Mouse (Mus musculus) right cerebral cortex, postnatal 10 days (tissue): ENCODE data around the gene Mad1l1.

Experiments
- DNase-seq, 2 experiments: peaks; one replicate each; pipeline ENCODE4 v3.0.0; 2021; ENCODE audit warnings: low spot score in 2 of 2

Mad1l1 gene

DNA sequence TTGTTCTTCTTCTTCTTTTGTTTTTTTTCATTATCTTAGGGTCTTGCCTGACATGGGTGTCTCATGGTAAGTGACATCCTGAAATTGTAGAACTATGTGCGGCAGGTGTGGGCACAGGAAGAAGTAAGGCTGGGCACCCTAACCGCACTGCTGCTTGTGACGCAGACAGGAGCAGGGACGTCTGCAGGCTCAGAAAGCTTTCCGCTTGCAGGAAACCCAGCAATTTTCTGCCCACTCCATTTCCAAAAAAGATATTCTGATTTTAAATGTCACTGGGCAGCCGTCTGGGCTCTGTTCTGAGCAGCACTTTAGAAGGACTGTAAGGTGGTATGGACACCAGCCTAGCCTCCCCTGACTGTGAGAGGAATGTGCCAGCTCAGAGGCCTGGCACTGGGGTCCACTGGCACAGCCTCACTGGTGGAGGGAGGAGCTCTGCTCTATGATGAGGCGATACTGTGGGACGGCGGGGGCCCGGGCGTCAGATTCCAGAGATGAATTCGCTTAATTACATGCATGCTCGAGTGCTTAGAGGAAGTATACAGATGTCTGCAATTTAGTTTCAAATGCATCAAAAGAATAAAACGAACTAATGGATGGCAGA is 219.8 kb downstream of the Mad1l1 start:
- DNase-seq: peak; percentile 49 to 60

GRCm38 (mm10) chr5:140098711-140099110 is 222.6 kb downstream of the Mad1l1 start:
- DNase-seq: no peak

DNA sequence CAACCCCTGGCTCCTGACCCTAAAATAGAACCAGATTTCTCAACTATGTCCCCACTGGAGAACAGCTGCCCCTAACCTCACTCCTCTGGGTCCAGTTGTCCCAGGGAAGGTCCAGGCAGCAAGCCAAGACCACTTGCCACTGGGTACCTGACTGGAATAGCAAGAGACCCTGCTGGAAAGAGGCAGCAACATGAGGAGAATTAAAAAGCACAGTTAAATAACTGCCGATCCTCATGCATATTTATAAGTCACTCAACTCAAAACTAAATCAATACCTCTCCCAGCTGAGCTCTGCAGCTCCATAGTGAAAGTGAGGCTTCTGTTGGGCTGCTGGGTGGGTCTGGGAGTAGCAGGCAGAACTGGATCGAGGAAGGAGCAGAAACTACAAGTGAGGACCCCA is 226.1 kb downstream of the Mad1l1 start:
- DNase-seq: peak; percentile 89 to 91

DNA sequence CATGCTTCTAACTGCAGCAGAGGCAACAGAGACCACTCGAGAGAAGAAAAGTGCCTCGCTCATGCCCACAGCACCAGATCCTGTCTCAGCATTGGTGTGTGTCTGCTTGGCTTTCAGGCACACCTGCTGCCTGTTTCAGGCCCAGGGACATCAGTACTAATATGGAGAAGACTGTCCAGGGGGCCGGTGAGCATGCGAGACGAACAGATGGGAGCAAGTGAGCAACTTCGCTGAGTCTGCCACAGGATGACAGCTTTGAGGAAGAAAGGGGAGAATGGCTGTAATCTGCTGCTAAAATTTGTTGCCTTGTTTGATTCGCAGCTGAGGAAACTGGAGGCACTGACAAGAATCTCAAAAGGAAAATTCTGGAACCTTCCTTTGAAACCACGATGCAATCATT is 227.9 kb downstream of the Mad1l1 start:
- DNase-seq: peak; percentile 38 to 58

DNA sequence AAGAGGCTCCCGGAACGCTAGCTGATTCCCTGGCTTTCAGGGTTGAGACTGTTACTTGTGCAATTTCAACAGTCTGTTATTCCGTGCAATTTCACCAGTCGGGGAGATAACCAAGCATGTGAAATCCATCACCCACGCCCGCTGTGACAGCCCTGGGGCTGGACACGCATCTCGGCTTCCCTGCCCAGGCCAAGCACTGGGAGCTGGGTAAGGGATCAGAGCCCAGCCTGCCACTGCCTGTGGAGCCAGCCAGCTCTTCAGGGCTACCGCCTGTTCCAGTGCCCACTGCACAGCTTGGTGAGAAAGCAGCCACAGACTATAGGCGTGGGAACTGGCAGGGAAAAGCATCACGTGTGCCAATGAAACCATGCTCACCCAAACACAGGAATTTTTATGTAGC is 229.8 kb downstream of the Mad1l1 start:
- DNase-seq: peak; percentile 82 to 88

DNA sequence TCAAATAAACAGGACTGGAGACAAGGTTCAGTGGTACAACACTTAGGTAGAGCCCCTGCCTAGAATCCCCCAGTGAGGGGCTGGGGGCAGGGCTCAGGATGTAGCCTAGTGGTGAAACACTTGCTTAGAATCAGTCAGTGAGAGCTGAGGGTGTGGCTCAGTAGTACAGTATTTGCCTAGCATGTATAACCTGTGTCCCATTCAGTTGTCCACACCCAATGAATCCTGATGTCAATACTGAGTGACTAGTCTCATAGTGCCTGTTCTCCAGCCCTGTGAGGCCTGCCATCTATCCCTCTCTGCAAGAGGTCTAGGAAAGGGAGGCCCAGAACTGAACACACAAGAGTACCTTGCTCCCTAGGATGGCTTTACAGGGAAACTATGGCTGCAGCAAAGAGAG is 232.1 kb downstream of the Mad1l1 start:
- no peak for DNase-seq

- no peak for DNase-seq
These were observed 234.1 kb downstream of the Mad1l1 start for GRCm38 (mm10) chr5:140087242-140087641.

GRCm38 (mm10) chr5:140084341-140084740 is 237.0 kb downstream of the Mad1l1 start:
- DNase-seq: no peak

GRCm38 (mm10) chr5:140083911-140084310 is 237.4 kb downstream of the Mad1l1 start:
- DNase-seq: peak in 1 of 2 experiments; percentile 55

DNA sequence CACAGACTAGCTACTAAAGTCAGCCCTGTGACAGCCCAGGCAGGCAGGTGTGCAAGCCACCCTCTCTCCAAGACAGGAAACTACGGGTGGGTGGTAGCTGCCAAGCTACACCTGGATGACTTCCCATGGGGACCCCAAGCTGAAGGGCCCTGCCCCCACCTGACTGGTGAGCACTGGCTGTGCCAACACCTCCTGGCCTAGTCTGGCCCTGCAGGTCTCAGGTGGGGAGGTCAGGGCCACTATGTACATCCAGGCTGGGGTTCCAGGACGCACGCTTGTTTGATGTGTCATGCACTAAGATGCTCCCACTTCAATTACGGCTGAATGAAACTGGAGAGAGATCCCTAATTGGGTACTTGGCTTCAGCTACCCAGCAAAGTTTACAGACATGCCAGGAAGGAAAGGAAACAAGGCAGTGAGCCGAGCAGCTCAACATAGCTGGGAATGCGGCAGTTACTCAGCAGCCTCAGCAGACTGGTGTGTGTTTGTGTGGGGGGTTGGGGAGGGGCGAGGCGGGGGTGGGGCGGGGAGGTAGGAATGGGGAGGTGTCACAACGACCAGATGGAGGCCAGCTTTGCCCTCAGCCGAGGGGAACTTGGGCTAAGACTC is 239.0 kb downstream of the Mad1l1 start:
- peak; percentile 72 to 76 for DNase-seq

DNA sequence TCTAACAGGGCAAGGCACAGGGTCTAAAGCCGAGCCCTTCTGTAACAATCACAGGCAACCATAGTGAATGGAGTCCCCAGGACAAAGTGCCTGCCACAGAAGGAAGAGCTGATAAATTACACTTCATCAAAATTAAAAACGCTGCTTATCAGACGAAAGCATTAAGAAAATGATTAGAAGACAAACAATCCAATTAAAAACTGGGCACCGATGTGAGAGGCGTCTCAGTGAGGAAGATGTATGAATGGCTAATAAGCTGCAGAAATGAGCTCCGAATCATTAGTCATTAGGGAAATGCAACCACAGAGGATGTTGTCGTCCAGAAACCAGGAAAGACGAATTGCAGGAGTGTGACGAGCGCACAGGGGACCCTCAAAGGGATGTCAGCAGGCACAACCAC is 240.3 kb downstream of the Mad1l1 start:
- no peak for DNase-seq

DNA sequence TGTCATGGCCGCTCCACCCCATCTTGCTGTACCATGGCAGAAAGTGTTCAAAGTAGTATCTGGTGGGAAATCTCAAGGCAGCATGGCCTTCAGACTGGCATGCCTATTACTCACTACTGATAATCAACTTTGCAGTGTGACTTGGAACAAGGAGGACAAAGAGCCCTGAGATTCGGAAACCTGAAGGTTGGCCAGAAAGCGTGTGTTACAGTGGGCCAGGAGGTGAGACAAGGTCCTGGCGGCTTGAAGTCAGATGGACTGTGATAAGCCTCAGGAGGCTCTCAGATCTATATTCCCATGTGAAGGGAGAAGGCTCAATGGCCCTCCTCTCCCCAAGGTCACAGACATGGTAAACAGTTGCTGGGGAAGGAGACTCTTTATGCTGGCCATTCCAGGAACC is 241.8 kb downstream of the Mad1l1 start:
- no peak for DNase-seq

DNA sequence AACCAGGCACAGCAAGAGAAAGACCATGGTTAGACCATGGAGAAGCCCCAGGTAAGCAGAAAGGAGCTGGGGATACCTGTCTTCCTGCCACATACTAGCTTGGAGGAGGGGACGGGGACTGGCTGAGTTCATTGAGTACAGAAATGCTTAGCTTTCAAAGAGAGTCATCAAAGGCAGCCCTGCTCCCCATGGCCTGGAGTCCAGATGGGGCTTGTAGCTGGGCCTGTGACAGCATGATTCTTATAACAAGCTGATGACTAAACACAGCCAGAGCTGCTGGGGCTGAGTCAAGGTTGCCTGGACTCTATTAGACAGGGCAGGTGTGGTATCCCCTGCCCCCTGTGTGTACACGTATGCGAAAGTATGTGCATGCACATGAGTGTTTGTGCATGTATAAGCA is 242.9 kb downstream of the Mad1l1 start:
- DNase-seq: no peak

GRCm38 (mm10) chr5:140076438-140076837 is 244.9 kb downstream of the Mad1l1 start:
- DNase-seq: no peak

- peak; percentile 60 to 66 for DNase-seq
These were observed 247.7 kb downstream of the Mad1l1 start for GRCm38 (mm10) chr5:140073671-140074116.

- no peak for DNase-seq
These were observed 248.1 kb downstream of the Mad1l1 start for GRCm38 (mm10) chr5:140073148-140073670.

DNA sequence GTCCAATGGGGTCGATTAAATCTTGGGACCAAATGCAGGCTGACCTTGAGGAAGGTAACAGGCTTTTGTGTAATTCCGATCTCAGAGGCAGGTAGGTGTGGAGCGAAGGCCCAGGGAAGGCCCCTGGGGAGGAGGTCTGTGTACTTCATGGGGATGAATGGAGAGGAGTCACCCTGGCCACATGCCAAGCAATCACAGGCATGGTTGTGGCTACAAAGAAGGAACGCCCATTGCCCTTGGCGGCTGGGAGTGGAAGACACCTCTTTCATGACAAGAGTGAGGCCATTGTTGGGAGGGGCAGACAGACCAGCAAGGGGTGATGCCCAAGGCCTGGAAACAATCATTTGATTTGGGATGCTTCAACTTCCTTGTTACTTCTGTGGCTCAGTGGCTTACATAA is 252.8 kb downstream of the Mad1l1 start:
- DNase-seq: no peak

DNA sequence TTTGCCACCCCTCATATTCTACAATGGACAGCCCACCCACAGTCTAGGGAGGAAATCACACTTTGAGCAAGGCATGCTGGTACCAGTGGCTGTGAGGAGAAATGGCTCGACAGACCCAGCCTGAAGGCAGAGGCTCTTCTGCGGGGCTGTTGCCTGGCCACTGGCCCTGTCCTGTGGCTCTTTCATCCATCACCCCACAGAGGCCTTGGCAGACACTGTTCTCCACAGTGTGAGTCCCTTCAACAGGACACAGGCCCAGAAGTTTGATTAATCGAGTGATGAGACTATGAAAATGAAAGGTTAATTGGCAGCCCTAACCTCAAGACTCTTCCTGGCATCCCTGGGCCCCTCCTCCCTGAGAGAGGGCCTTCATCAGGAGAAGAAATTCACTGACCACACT is 253.3 kb downstream of the Mad1l1 start:
- no peak for DNase-seq

DNA sequence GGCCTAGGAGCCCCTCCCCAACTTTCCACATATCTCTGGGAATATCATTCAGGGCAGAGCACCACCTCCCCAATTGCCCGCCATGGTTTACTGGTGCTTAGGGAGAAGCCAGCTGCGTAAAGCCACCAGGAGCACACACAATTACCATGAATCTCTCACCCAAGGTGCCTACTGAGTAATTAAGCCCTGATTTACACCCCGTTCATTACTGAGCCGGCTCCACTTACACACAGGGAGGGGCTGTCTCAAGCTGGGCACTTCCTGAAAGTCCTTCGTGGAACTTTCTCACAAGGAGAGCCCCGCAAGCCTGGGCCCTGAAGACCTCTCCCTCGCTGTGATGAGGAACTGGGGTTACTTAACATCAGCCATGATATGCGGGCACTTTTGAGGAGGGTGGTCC is 254.6 kb downstream of the Mad1l1 start:
- DNase-seq: no peak

GRCm38 (mm10) chr5:140066281-140066680 is 255.1 kb downstream of the Mad1l1 start:
- DNase-seq: no peak

DNA sequence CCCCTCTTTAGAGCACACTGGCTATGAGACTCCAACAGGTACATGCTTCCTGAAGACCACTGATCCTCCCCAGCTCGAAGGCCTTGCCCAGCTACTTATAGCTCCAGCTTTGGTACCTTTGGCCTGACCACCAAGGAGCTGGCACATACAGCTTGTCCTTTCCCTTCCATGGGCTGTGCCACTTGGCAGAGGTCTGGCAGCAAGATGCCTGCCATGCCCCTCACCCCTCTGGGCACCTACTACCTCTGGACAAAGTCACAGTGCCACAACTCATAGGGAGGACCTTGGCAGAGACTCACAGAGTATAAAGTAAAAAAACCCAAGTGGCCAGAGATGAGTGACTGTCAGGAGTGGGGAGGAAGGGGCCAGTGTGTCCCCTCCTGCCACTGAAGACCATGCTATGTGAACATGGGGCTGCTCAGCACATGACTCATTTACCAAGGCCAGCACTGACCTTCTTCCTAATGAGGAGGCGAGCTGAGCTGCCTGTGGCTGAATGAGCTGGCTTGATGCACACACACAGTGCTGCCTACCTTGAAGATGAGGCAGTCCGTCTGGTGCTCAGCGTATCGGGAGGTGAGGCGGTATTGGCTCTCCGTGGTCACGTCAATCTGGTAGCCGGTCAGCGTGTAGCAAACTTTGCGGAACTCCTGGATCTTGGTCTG is 255.9 kb downstream of the Mad1l1 start:
- no peak for DNase-seq

- DNase-seq: no peak
These were observed 256.8 kb downstream of the Mad1l1 start for GRCm38 (mm10) chr5:140064521-140064920.

GRCm38 (mm10) chr5:140062828-140063227 is 258.5 kb downstream of the Mad1l1 start:
- DNase-seq: no peak
